Mouse (Mus musculus): ENCODE measurements around the gene Coro1c. TPM values are rescaled to one million over a fixed set of nuclear protein-coding genes. Genes with fewer than 3 reads are reported as not detected.

Coro1c gene
- polyA plus RNA-seq, 1 experiment from 2014 or later = 116 TPM

DNA sequence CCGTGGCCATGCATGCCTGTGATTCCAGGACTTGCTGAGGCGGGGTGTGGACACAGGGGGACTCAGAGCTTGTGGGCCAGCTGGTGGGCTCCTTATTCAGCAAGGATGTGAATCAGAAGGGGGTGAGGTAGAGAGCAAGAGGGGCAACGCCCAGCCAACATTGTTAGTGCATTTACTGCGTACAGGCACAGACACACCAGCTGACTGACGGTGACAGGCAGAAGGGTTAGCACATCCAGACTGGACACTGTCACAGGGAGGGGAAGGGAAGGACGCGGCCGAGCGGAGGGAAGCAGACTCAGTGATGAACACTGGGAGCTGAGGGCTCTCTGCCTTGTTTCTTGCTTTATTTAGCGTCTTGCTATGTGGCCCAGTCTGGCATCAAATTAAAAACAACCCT is 55.0 kb downstream of the Coro1c start:
- no peak for TF ChIP-seq CTCF (IDR thresholded peaks at IDR 0.05; ENCODE audit: low read depth)
- 84% methylated on average over 10 of the region's 10 CpGs for WGBS

DNA sequence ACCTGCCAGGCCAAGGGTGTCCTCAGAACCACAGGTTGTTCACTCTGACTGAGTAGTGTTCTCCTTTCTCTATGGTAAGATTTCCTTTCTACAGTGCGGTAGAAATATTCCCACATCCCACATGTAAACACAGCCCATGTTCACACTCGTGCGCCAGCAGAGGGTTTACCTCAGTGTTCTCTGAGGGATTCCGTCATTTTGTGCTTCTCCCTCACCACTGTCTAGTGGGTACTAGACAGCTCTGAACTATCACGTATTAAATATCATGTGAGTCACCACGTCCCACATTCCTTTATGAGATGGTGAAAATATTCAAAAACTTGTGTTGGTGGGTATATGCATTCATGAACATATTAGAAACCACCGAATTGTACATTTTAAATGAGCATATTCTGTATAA is 56.1 kb downstream of the Coro1c start:
- no peaks in the 10 kb centered on the region for H3K9me3 ChIP-seq (ENCODE audit: control insufficient read depth)
- H3K4me1 ChIP-seq (replicated peaks; ENCODE audit: control insufficient read depth, insufficient read depth, low read length) = no peaks in the 10 kb centered on the region
- WGBS = 81% methylated on average over 7 of the region's 7 CpGs
- no peaks in the 10 kb centered on the region for H3K27me3 ChIP-seq (replicated peaks; ENCODE audit: control insufficient read depth, insufficient read depth, low read length)
- no peak for TF ChIP-seq CTCF (IDR thresholded peaks at IDR 0.05; ENCODE audit: low read depth)
- no peak overlapping the region for H3K9ac ChIP-seq (ENCODE audit: low read depth, low read length)
- H3K36me3 ChIP-seq (ENCODE audit: control insufficient read depth, insufficient read depth) = peaks cover 56% of the 10 kb centered on the region
- no peak overlapping the region for H3K27ac ChIP-seq (ENCODE audit: low read depth, low read length)
- ATAC-seq = no peak
- H3K4me3 ChIP-seq (ENCODE audit: low read depth, low read length) = no peak overlapping the region
- no peak overlapping the region for H3K4me2 ChIP-seq (replicated peaks; ENCODE audit: low read depth)

More for the DNA sequence above, 55.0 kb downstream of the Coro1c start:
- Histone ChIP-seq H3K9ac (ENCODE audit: low read depth, low read length) (no peak overlapping the region), H3K9me3 (ENCODE audit: control insufficient read depth) (no peaks in the 10 kb centered on the region), H3K36me3 (ENCODE audit: control insufficient read depth, insufficient read depth) (peaks cover 46% of the 10 kb centered on the region), H3K4me1 (replicated peaks; ENCODE audit: control insufficient read depth, insufficient read depth, low read length) (no peaks in the 10 kb centered on the region), H3K27ac (ENCODE audit: low read depth, low read length) (peak overlapping the region; percentile 57), H3K4me2 (replicated peaks; ENCODE audit: low read depth) (no peak overlapping the region), H3K4me3 (ENCODE audit: low read depth, low read length) (no peak overlapping the region), H3K27me3 (replicated peaks; ENCODE audit: control insufficient read depth, insufficient read depth, low read length) (no peaks in the 10 kb centered on the region)
- ATAC-seq = no peak

DNA sequence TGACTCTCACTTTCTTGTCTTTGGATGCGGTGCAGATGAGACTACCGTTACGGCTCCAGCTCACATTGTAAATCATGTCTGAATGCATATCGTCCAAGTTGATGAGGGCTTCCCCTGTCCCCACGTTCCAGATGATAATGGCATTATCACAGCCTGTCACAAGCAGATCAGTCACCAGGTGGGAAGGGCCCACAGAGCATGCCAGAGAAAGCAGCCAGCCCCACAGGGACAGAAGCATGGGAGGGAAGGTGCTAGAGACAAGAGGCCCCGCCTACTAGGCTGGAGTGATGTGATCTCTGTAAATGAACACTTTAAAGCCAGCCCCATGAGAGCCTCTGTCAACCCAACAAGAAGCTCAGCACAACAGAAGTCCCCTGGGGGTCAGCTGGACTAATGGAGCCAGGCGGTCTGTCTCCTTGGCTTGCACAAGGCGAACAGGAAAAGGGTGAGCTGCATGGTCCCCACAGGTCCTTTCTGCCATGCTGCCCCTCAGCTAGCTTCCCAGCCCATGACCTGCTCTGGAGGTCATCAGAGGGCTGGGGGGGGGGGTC is 57.8 kb downstream of the Coro1c start:
- H3K4me1 ChIP-seq (replicated peaks; ENCODE audit: control insufficient read depth, insufficient read depth, low read length) = no peaks in the 10 kb centered on the region
- no peak overlapping the region for H3K4me2 ChIP-seq (replicated peaks; ENCODE audit: low read depth)
- 81% methylated on average over 8 of the region's 8 CpGs for WGBS
- peaks cover 73% of the 10 kb centered on the region for H3K36me3 ChIP-seq (ENCODE audit: control insufficient read depth, insufficient read depth)
- no peak overlapping the region for H3K27ac ChIP-seq (ENCODE audit: low read depth, low read length)
- H3K4me3 ChIP-seq (ENCODE audit: low read depth, low read length) = no peak overlapping the region
- no peak overlapping the region for H3K9ac ChIP-seq (ENCODE audit: low read depth, low read length)
- no peak for TF ChIP-seq CTCF (IDR thresholded peaks at IDR 0.05; ENCODE audit: low read depth)
- no peaks in the 10 kb centered on the region for H3K9me3 ChIP-seq (ENCODE audit: control insufficient read depth)
- no peak for ATAC-seq
- H3K27me3 ChIP-seq (replicated peaks; ENCODE audit: control insufficient read depth, insufficient read depth, low read length) = no peaks in the 10 kb centered on the region

DNA sequence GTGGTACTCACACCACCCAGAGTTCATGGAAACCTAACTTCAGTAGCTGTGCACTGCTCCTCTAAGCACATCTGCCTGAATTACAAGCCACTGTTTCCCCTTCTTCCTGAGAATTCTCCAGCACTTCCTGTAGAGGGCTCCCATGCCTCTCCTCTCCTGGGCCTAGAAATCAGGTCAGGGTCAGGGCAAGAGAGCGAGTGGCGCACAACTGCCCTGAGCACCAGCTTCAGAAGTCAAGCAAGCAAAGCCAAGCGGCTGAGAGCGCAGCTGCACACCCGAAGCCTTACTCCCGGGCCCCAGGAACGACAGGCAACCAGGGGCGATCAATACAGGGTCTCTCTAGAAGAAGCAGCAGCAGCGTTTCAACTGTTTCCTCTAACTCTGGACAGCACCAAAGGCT is 60.9 kb downstream of the Coro1c start:
- no peak for ATAC-seq
- TF ChIP-seq CTCF (IDR thresholded peaks at IDR 0.05; ENCODE audit: low read depth) = no peak
- Histone ChIP-seq H3K4me2 (replicated peaks; ENCODE audit: low read depth) (no peak overlapping the region), H3K27ac (ENCODE audit: low read depth, low read length) (no peak overlapping the region), H3K4me3 (ENCODE audit: low read depth, low read length) (no peak overlapping the region), H3K9me3 (ENCODE audit: control insufficient read depth) (no peaks in the 10 kb centered on the region), H3K9ac (ENCODE audit: low read depth, low read length) (no peak overlapping the region), H3K27me3 (replicated peaks; ENCODE audit: control insufficient read depth, insufficient read depth, low read length) (no peaks in the 10 kb centered on the region), H3K36me3 (ENCODE audit: control insufficient read depth, insufficient read depth) (peaks cover 93% of the 10 kb centered on the region), H3K4me1 (replicated peaks; ENCODE audit: control insufficient read depth, insufficient read depth, low read length) (no peaks in the 10 kb centered on the region)
- 79% methylated on average over 9 of the region's 9 CpGs for WGBS

DNA sequence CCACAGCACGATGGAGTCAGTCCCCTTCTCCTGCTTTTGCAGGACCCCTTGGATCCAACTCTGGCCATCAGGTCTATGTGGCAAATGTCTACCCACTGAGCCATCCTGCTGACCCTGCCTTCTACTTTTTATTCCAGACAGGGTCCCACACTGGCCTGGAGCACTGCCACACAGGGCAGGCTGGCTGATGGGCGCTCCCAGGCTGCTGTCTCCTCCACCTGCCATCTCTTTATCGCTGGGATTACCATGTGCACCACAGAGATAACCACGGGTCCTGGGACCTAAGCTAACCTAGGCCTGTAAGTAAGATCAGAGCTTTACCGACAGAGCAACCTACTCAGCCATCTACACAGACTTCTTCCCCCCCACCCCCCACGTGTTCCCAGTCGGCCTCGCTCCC is 61.9 kb downstream of the Coro1c start:
- WGBS = 90% methylated on average over 8 of the region's 8 CpGs

DNA sequence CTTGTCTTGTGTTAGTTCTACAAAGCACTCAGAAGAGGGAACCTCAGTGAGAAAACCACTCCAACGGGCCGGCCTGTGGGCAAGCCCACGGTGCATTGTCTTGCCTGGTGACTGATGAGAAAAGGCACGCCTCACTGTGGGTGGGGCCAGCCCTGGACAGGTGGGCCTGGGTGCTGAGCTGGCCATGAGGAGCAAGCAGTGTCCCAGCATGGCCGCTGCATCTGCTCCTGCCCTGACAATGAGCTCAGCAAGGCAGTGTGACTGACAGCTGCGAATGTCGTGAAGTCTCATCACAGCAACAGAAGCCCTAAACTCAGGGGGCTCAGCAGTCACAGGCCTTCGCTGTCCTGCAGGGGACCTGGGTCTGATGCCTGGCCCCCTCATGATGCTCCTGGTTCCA is 62.9 kb downstream of the Coro1c start:
- H3K9me3 ChIP-seq (ENCODE audit: control insufficient read depth) = no peaks in the 10 kb centered on the region
- no peak overlapping the region for H3K4me2 ChIP-seq (replicated peaks; ENCODE audit: low read depth)
- H3K27me3 ChIP-seq (replicated peaks; ENCODE audit: control insufficient read depth, insufficient read depth, low read length) = no peaks in the 10 kb centered on the region
- no peak overlapping the region for H3K9ac ChIP-seq (ENCODE audit: low read depth, low read length)
- no peak for TF ChIP-seq CTCF (IDR thresholded peaks at IDR 0.05; ENCODE audit: low read depth)
- H3K27ac ChIP-seq (ENCODE audit: low read depth, low read length) = no peak overlapping the region
- H3K36me3 ChIP-seq (ENCODE audit: control insufficient read depth, insufficient read depth) = peaks cover 85% of the 10 kb centered on the region
- no peak overlapping the region for H3K4me3 ChIP-seq (ENCODE audit: low read depth, low read length)
- WGBS = 85% methylated on average over 8 of the region's 8 CpGs
- no peaks in the 10 kb centered on the region for H3K4me1 ChIP-seq (replicated peaks; ENCODE audit: control insufficient read depth, insufficient read depth, low read length)
- no peak for ATAC-seq

More for the DNA sequence above, 61.9 kb downstream of the Coro1c start:
- Histone ChIP-seq H3K4me3 (ENCODE audit: low read depth, low read length) (no peak overlapping the region), H3K4me2 (replicated peaks; ENCODE audit: low read depth) (no peak overlapping the region), H3K27me3 (replicated peaks; ENCODE audit: control insufficient read depth, insufficient read depth, low read length) (no peaks in the 10 kb centered on the region), H3K4me1 (replicated peaks; ENCODE audit: control insufficient read depth, insufficient read depth, low read length) (no peaks in the 10 kb centered on the region), H3K27ac (ENCODE audit: low read depth, low read length) (no peak overlapping the region; the same call in 1 of the 2 replicates), H3K36me3 (ENCODE audit: control insufficient read depth, insufficient read depth) (peaks cover 93% of the 10 kb centered on the region), H3K9me3 (ENCODE audit: control insufficient read depth) (no peaks in the 10 kb centered on the region), H3K9ac (ENCODE audit: low read depth, low read length) (no peak overlapping the region)
- ATAC-seq = no peak
- TF ChIP-seq CTCF (IDR thresholded peaks at IDR 0.05; ENCODE audit: low read depth) = no peak

DNA sequence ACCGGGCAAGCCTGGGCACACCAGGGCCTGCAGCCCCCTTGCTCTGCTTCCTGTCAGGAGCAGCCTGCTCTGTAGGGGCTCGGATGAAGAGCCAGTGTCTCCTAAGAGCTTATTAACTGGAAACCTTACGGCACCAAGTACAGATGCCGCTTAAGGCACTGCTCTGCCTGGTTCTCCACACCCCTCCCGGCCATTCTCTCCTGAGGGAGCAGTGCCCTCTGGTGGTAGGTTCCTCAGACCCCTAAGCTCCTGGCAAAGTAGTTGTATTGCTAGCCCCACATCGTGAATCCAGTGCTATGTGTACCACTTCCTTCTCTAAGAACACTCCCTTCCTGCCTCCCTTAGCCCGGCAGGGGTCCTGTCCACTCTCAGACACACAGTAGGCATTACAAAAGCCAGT is 63.8 kb downstream of the Coro1c start:
- H3K4me1 ChIP-seq (replicated peaks; ENCODE audit: control insufficient read depth, insufficient read depth, low read length) = no peaks in the 10 kb centered on the region
- no peak overlapping the region for H3K4me3 ChIP-seq (ENCODE audit: low read depth, low read length)
- ATAC-seq = no peak
- H3K27me3 ChIP-seq (replicated peaks; ENCODE audit: control insufficient read depth, insufficient read depth, low read length) = no peaks in the 10 kb centered on the region
- H3K9ac ChIP-seq (ENCODE audit: low read depth, low read length) = no peak overlapping the region
- 56% methylated on average over 7 of the region's 7 CpGs for WGBS
- H3K4me2 ChIP-seq (replicated peaks; ENCODE audit: low read depth) = no peak overlapping the region
- TF ChIP-seq CTCF (IDR thresholded peaks at IDR 0.05; ENCODE audit: low read depth) = peak; percentile 79
- H3K27ac ChIP-seq (ENCODE audit: low read depth, low read length) = 0 out of 2 replicates have a peak overlapping the region, but pooled peaks have one; percentile 41
- H3K36me3 ChIP-seq (ENCODE audit: control insufficient read depth, insufficient read depth) = peaks cover 80% of the 10 kb centered on the region
- no peaks in the 10 kb centered on the region for H3K9me3 ChIP-seq (ENCODE audit: control insufficient read depth)

All from intestine, postnatal 0 days (tissue).